Mouse (Mus musculus) megakaryocyte, embryonic 14.5 days (primary cell): ENCODE data around the gene Tnfsf13b. TPM values are rescaled to one million over a fixed set of nuclear protein-coding genes. Genes with fewer than 3 reads are reported as not detected.
A peak's percentile ranks its signal among the peaks of the same experiment; 100 is the strongest.

Experiments used
- H3K27me3 ChIP-seq: replicated peaks from 2 replicates; pipeline ENCODE3; 2012; ENCODE audit warnings: inconsistent platforms
- H3K36me3 ChIP-seq: replicated peaks from 2 replicates; pipeline ENCODE3; 2012; ENCODE audit warnings: low read length, inconsistent platforms, mixed read lengths
- H3K4me1 ChIP-seq: 2 replicates; pipeline ENCODE4 v1.6.1; 2012; ENCODE audit warnings: inconsistent platforms
- H3K4me3 ChIP-seq: replicated peaks from 2 replicates; pipeline ENCODE3; 2012; ENCODE audit warnings: moderate library complexity, mild to moderate bottlenecking, inconsistent platforms
- H3K9me3 ChIP-seq: 2 replicates; pipeline ENCODE4 v1.6.1; 2012; ENCODE audit warnings: inconsistent platforms
- FLI1 ChIP-seq: IDR thresholded peaks from 2 replicates; pipeline ENCODE4 v1.6.1; 2012; ENCODE audit warnings: low read length, inconsistent platforms, mixed read lengths
- GATA1 ChIP-seq: IDR thresholded peaks from 3 replicates; pipeline ENCODE4 v1.6.1; 2012; ENCODE audit warnings: mixed read lengths, low read length, inconsistent platforms, borderline replicate concordance
- polyA plus RNA-seq: library from polyadenylated mRNA; stranded (reverse); fragments of >175 nt; gene quantifications from 2 replicates; pipeline ENCODE4 v1.2.3, GENCODE M21; 2012; ENCODE audit warnings: low replicate concordance; ENCODE audit not compliant: insufficient read depth

Gene Tnfsf13b
- 0.35 TPM in 1 of 2 replicates, not detected in the other for polyA plus RNA-seq

GRCm38 (mm10) chr8:10006156-10006985 is at the start of gene Tnfsf13b:
Gene Tnfsf13b (plus strand): TSS chr8:10006467.
- H3K27me3 ChIP-seq = peaks cover 33% of the 10 kb centered on the region
- peak within 1 kb of the TSS; percentile 88 for H3K4me3 ChIP-seq
- no peaks in the 10 kb centered on the region for H3K36me3 ChIP-seq
- no peaks in the 10 kb centered on the region for H3K9me3 ChIP-seq
- TF ChIP-seq GATA1 (no peak), FLI1 (no peak)
- peaks cover 16% of the 10 kb centered on the region for H3K4me1 ChIP-seq

GRCm38 (mm10) chr8:9958338-9958737 is 47.9 kb upstream of the Tnfsf13b start:
- Histone ChIP-seq H3K27me3 (no peaks in the 10 kb centered on the region), H3K36me3 (no peaks in the 10 kb centered on the region), H3K4me1 (peaks cover 4% of the 10 kb centered on the region; the same call in 1 of the 2 replicates), H3K9me3 (peaks cover 2% of the 10 kb centered on the region), H3K4me3 (no peak overlapping the region)
- TF ChIP-seq GATA1 (no peak), FLI1 (no peak)

GRCm38 (mm10) chr8:9959919-9960318 is 46.3 kb upstream of the Tnfsf13b start:
- Histone ChIP-seq H3K9me3 (no peaks in the 10 kb centered on the region), H3K27me3 (no peaks in the 10 kb centered on the region), H3K4me1 (peaks cover 4% of the 10 kb centered on the region; the same call in 1 of the 2 replicates), H3K4me3 (no peak overlapping the region), H3K36me3 (no peaks in the 10 kb centered on the region)
- TF ChIP-seq FLI1 (no peak), GATA1 (no peak)

- no peak overlapping the region for H3K4me3 ChIP-seq
- H3K4me1 ChIP-seq = peaks cover 32% of the 10 kb centered on the region
- H3K27me3 ChIP-seq = no peaks in the 10 kb centered on the region
- no peaks in the 10 kb centered on the region for H3K9me3 ChIP-seq
- peaks cover 26% of the 10 kb centered on the region for H3K36me3 ChIP-seq
- TF ChIP-seq FLI1 (no peak), GATA1 (no peak)
These were observed 34.4 kb upstream of the Tnfsf13b start for GRCm38 (mm10) chr8:9971866-9972265.

GRCm38 (mm10) chr8:9975276-9975675 is 31.0 kb upstream of the Tnfsf13b start:
- Histone ChIP-seq H3K4me1 (peaks cover 40% of the 10 kb centered on the region), H3K36me3 (peaks cover 26% of the 10 kb centered on the region), H3K4me3 (peak overlapping the region; percentile 99), H3K9me3 (no peaks in the 10 kb centered on the region), H3K27me3 (no peaks in the 10 kb centered on the region)
- TF ChIP-seq GATA1 = no peak
- TF ChIP-seq FLI1 = no peak

GRCm38 (mm10) chr8:9975898-9976611 is 30.2 kb upstream of the Tnfsf13b start:
- Histone ChIP-seq H3K4me3 (peak overlapping the region; percentile 99), H3K27me3 (no peaks in the 10 kb centered on the region), H3K4me1 (peaks cover 47% of the 10 kb centered on the region), H3K36me3 (peaks cover 25% of the 10 kb centered on the region), H3K9me3 (no peaks in the 10 kb centered on the region)
- TF ChIP-seq GATA1 = no peak
- peak; percentile 89 for TF ChIP-seq FLI1

- peaks cover 55% of the 10 kb centered on the region for H3K4me1 ChIP-seq
These were observed 29.3 kb upstream of the Tnfsf13b start for GRCm38 (mm10) chr8:9977016-9977415.

GRCm38 (mm10) chr8:9977573-9978314 is 28.5 kb upstream of the Tnfsf13b start, which contains the start of the genes Lig4 and Abhd13:
Gene Lig4 (minus strand): TSS chr8:9977686.
Gene Abhd13 (plus strand): TSS chr8:9977707.
- TF ChIP-seq GATA1 = no peak
- TF ChIP-seq FLI1 = no peak
- Histone ChIP-seq H3K4me1 (peaks cover 56% of the 10 kb centered on the region), H3K9me3 (no peaks in the 10 kb centered on the region), H3K36me3 (peaks cover 20% of the 10 kb centered on the region), H3K27me3 (no peaks in the 10 kb centered on the region), H3K4me3 (peak within 1 kb of the TSS; percentile 92)

More at GRCm38 (mm10) chr8:9977016-9977415, 29.3 kb upstream of the Tnfsf13b start:
- H3K36me3 ChIP-seq = peaks cover 20% of the 10 kb centered on the region
- TF ChIP-seq GATA1 (no peak), FLI1 (no peak)
- no peaks in the 10 kb centered on the region for H3K27me3 ChIP-seq
- H3K9me3 ChIP-seq = no peaks in the 10 kb centered on the region
- H3K4me3 ChIP-seq = peak overlapping the region; percentile 92

- H3K9me3 ChIP-seq = no peaks in the 10 kb centered on the region
- no peaks in the 10 kb centered on the region for H3K27me3 ChIP-seq
- peaks cover 21% of the 10 kb centered on the region for H3K36me3 ChIP-seq
- no peak for TF ChIP-seq FLI1
- no peak for TF ChIP-seq GATA1
- peaks cover 58% of the 10 kb centered on the region for H3K4me1 ChIP-seq
- peak overlapping the region; percentile 92 for H3K4me3 ChIP-seq
These were observed 27.6 kb upstream of the Tnfsf13b start for GRCm38 (mm10) chr8:9978475-9979230.
